Comparison of ENCODE assay signal across 23 mouse cellular contexts in the genomic region with DNA sequence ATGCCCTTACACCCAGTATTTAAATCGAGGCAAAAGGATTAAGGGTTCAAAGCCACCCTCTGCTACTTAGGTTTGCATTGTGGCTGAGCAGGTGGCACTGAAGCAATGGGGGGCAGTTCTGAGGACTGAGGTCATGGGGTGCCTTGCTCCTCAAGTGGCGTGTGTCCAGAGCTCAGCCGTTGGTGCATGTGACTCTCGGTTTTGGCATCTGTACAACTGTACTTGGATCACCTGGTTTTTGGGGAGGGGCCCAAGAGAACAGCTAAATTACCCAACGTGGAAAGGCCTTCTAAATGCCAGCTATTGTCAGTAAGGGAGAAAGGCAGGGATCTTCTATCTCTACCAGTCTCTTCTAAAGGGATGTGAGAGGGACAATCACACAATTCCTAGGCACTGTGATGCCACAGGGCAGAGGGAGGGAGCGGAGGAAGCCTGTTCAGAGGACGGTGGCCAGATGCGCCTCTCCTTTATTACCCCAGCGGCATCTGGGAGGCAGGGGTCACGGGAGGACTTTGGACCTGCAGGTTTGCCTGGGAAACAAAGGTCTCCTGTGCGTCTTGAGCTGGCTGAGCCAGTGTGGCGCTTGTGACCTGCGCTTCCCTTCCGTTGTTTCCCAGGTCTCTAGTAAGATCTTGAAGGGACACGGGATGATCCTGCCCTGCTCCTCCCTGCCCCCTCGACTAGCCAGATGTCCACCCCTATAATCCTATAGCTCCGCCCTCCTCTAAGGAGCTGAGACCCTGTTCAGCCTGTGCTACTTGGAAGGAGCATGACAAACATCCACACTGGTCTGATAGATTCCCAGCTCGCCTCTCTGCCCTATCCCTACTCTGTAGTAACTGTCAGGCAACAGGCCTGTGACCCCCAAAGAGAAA. TPM values are rescaled to one million over a fixed set of nuclear protein-coding genes. Genes with fewer than 3 reads are reported as not detected.
DNase-seq lines count a peak whose midpoint lies in the region; TF ChIP-seq lines count a peak whose summit lies in the region.
"Had no signal": no experiment of that assay in that cellular context is flagged by ENCODE, and none has a peak within 500 bp of the region (broad histone marks: within the 10 kb centered on the region; RNA-seq: fewer than 3 reads in every experiment).

No protein-coding gene starts in this region.

- H3K36me3 ChIP-seq in E14TG2a.4 (ENCODE audit: insufficient read depth, low read length), result peaks cover 62% of the 10 kb centered on the region
- H3K36me3 ChIP-seq: embryonic facial prominence, embryonic 15.5 days; heart, embryonic 15.5 days; neural tube, embryonic 12.5 days; stomach, embryonic 15.5 days had no signal

- peak; percentile 38 to 40 for DNase-seq in cerebellum, postnatal 14 days
- no peak for DNase-seq in cerebellum, adult 18-20 months
- peak; percentile 79 for DNase-seq in kidney, adult 8-10 months
- peak; percentile 76 for DNase-seq in retina, postnatal 1 day
- no peak for DNase-seq in heart, postnatal 10 days
- no peak for DNase-seq in adrenal gland, postnatal 10 days
- DNase-seq in spleen, adult 12 weeks (ENCODE audit: low spot score), result no peak
- DNase-seq: adrenal gland, postnatal 25 days; cerebellum, adult 9-10 months; gastrocnemius, postnatal 14 days; heart, adult 2 months; thymus, postnatal 14 days had no signal

- no peak for TF ChIP-seq CTCF in E14TG2a.4 (conservative IDR thresholded peaks at IDR 0.05; ENCODE audit: low read length)

- H3K4me3 ChIP-seq in E14TG2a.4 (replicated peaks; ENCODE audit: low read length), result 0 out of 2 replicates have a peak overlapping the region, but pooled peaks have one; percentile 21
- H3K4me3 ChIP-seq: embryonic facial prominence, embryonic 15.5 days; forebrain, embryonic 10.5 days; heart, adult 2 months; heart, embryonic 15.5 days; hindbrain, embryonic 10.5 days; left cerebral cortex, adult 2 months; limb, embryonic 12.5 days; neural tube, embryonic 12.5 days; stomach, embryonic 15.5 days had no signal

- no peaks in the 10 kb centered on the region for H3K9me3 ChIP-seq in E14TG2a.4 (ENCODE audit: low read length)
- H3K9me3 ChIP-seq: embryonic facial prominence, embryonic 15.5 days; forebrain, embryonic 10.5 days; heart, embryonic 15.5 days; hindbrain, embryonic 10.5 days; limb, embryonic 12.5 days; neural tube, embryonic 12.5 days; stomach, embryonic 15.5 days had no signal

- intact Hi-C loops in heart, postnatal 10 days (cut with DNase I), result loop anchor here (5.0 kb wide), 1 partner anchor 116 kb away; no protein-coding TSS in a partner anchor

- H3K4me1 ChIP-seq in E14TG2a.4 (replicated peaks; ENCODE audit: low read depth, low read length), result peaks cover 76% of the 10 kb centered on the region

- H3K27me3 ChIP-seq in E14TG2a.4 (ENCODE audit: insufficient read depth, low read length), result 0 out of 2 replicates have a peak, but pooled peaks cover 5% of the 10 kb centered on the region

RNA-seq across cellular contexts. Expression of a gene that starts 36.8 kb away (rescaled TPM):
- total RNA-seq in heart, postnatal 10 days (2021), result 10 to 100 TPM; 76.2 to 85.4 TPM
- 10 to 100 TPM; 40.8 to 44.7 TPM for total RNA-seq in adrenal gland, postnatal 10 days (2021)
- total RNA-seq: megakaryocyte-erythroid progenitor cell, adult 5-6 weeks; monocyte, adult 5-6 weeks had no signal

RNA-seq across cellular contexts. Expression of a gene that starts 37.6 kb away (rescaled TPM):
- total RNA-seq in heart, postnatal 10 days (2021), result 1 to 10 TPM; 1.4 to 1.7 TPM
- 1 to 10 TPM; 4.1 to 6.0 TPM for total RNA-seq in adrenal gland, postnatal 10 days (2021)
- total RNA-seq: monocyte, adult 5-6 weeks had no signal

Comparison
In these comparisons a context has a peak if more than half of its experiments do, and no peak if none do; other contexts are left out.
1. DNase-seq: peak in cerebellum, postnatal 14 days (2 of 2), kidney, adult 8-10 months (2 of 2) and retina, postnatal 1 day (single experiment); none in cerebellum, adult 18-20 months (0 of 2), heart, postnatal 10 days (0 of 2), adrenal gland, postnatal 10 days (single experiment) and spleen, adult 12 weeks (single experiment).